Mouse (Mus musculus) thymus, postnatal 14 days (tissue): ENCODE data around the gene Napepld.
"Not testable (repeated sequence)": the region's sequence is repeated elsewhere in the genome, so short reads cannot be mapped to it uniquely, and the experiment has no call there.

Source experiments
- DNase-seq: peaks from one replicate; pipeline ENCODE4 v3.0.0; 2021

Gene Napepld

GRCm38 (mm10) chr5:21660850-21661249, 40.3 kb downstream of the Napepld start:
- no peak for DNase-seq

GRCm38 (mm10) chr5:21658623-21659395, 42.4 kb downstream of the Napepld start:
- DNase-seq = peak; percentile 79

GRCm38 (mm10) chr5:21658038-21658437, 43.2 kb downstream of the Napepld start:
- DNase-seq = no peak

- no peak for DNase-seq
Observed at GRCm38 (mm10) chr5:21656912-21657311, 44.3 kb downstream of the Napepld start.

- no peak for DNase-seq
Observed at GRCm38 (mm10) chr5:21651885-21652612, 49.1 kb downstream of the Napepld start.

GRCm38 (mm10) chr5:21650736-21651135, 50.5 kb downstream of the Napepld start:
- DNase-seq = no peak

- no peak for DNase-seq
Observed at GRCm38 (mm10) chr5:21646133-21646491, 55.1 kb downstream of the Napepld start.

GRCm38 (mm10) chr5:21645439-21646132, 55.6 kb downstream of the Napepld start, which contains the start of the genes Fbxl13 and Armc10:
TSS of gene Fbxl13 (minus strand) at chr5:21645634.
TSS of gene Armc10 (plus strand) at chr5:21645813.
- DNase-seq = peak; percentile 93

GRCm38 (mm10) chr5:21644891-21645438, 56.2 kb downstream of the Napepld start:
- DNase-seq = peak; percentile 74

- DNase-seq = no peak
Observed at GRCm38 (mm10) chr5:21643606-21644005, 57.6 kb downstream of the Napepld start.

GRCm38 (mm10) chr5:21640961-21641360, 60.2 kb downstream of the Napepld start:
- DNase-seq = peak; percentile 60

GRCm38 (mm10) chr5:21625916-21626315, 75.3 kb downstream of the Napepld start:
- DNase-seq = no peak

- DNase-seq = no peak
Observed at GRCm38 (mm10) chr5:21616450-21617009, 84.7 kb downstream of the Napepld start.

GRCm38 (mm10) chr5:21614299-21614698, 86.9 kb downstream of the Napepld start:
- DNase-seq = not testable (repeated sequence)
